Mouse (Mus musculus) liver, embryonic 14.5 days (tissue): Measurements from ENCODE around the gene Cbfb.
"Not testable (repeated sequence)": the region's sequence is repeated elsewhere in the genome, so short reads cannot be mapped to it uniquely, and the experiment has no call there.

Source experiments
- CTCF ChIP-seq: IDR thresholded peaks from 2 replicates; pipeline ENCODE4 v1.5.1; 2016; ENCODE audit warnings: antibody characterized with exemption, low read depth, control low read depth
- EP300 ChIP-seq: IDR thresholded peaks from 2 replicates; pipeline ENCODE4 v1.6.1; 2016; ENCODE audit warnings: antibody characterized with exemption, low read depth

- not testable (repeated sequence) for TF ChIP-seq CTCF, EP300
Observed at GRCm38 (mm10) chr8:105175287-105175686, 4.8 kb downstream of the Cbfb start.
